Mouse (Mus musculus) lung, embryonic 14.5 days (tissue): Measurements from ENCODE around the gene Igdcc4. TPM values are rescaled to one million over a fixed set of nuclear protein-coding genes. Genes with fewer than 3 reads are reported as not detected.

ENCODE experiments used
- ATAC-seq: fragments of 200-750 bp; cut with Nextera tagmentation; 2 replicates; pipeline ENCODE4 v1.8.0; 2017; ENCODE audit warnings: mild to moderate bottlenecking, moderate TSS enrichment, moderate library complexity; ENCODE audit not compliant: insufficient read depth
- DNase-seq: peaks from one replicate; pipeline ENCODE4 v3.0.0-alpha.2; 2015
- H3K27ac ChIP-seq: fragments of 300-500 bp; sonication (generic); 2 replicates; pipeline ENCODE4 v1.5.1; 2014; ENCODE audit warnings: low read depth, mild to moderate bottlenecking, moderate library complexity
- H3K27me3 ChIP-seq: fragments of 300-500 bp; sonication (generic); 2 replicates; pipeline ENCODE4 v1.6.1; 2014; ENCODE audit warnings: low read length, control low read depth; ENCODE audit not compliant: insufficient read depth
- H3K36me3 ChIP-seq: fragments of 300-500 bp; sonication (generic); 2 replicates; pipeline ENCODE4 v1.6.1; 2014; ENCODE audit warnings: control low read depth; ENCODE audit not compliant: insufficient read depth
- H3K4me1 ChIP-seq: fragments of 300-500 bp; sonication (generic); 2 replicates; pipeline ENCODE4 v1.6.1; 2014; ENCODE audit warnings: antibody characterized with exemption, control low read depth; ENCODE audit not compliant: insufficient read depth
- H3K4me2 ChIP-seq: fragments of 300-500 bp; sonication (generic); 2 replicates; pipeline ENCODE4 v1.6.1; 2014; ENCODE audit warnings: mild to moderate bottlenecking
- H3K4me3 ChIP-seq: fragments of 300-500 bp; sonication (generic); 2 replicates; pipeline ENCODE4 v1.5.1; 2014; ENCODE audit warnings: low read depth, low read length
- H3K9ac ChIP-seq: fragments of 300-500 bp; sonication (generic); 2 replicates; pipeline ENCODE4 v1.6.1; 2014
- H3K9me3 ChIP-seq: fragments of 300-500 bp; sonication (generic); 2 replicates; pipeline ENCODE4 v1.6.1; 2016; ENCODE audit warnings: low read depth, low read length, control low read depth
- CTCF ChIP-seq: IDR thresholded peaks from 2 replicates; pipeline ENCODE4 v1.5.1; 2016; ENCODE audit warnings: antibody characterized with exemption, low read depth
- WGBS: fragments of 180-500 bp; shearing (Covaris S2); extraction: QIAGEN DNeasy Blood & Tissue Kit; methylation state at CpG from one replicate; pipeline ENCODE4 v1.1.7; 2014; 5-methylcytosine and 5-hydroxymethylcytosine counted together
- polyA plus RNA-seq: library from polyadenylated mRNA; unstranded; fragments of >200 nt; fragmentation: Nextera tagmentation; extraction: Ambion mirVana; gene quantifications from 2 replicates; pipeline ENCODE4 v1.2.1, GENCODE M21; 2014

Gene Igdcc4
- polyA plus RNA-seq, 1 experiment from 2014 or later, result 28.9 TPM

- Histone ChIP-seq H3K4me3 (no peak overlapping the region), H3K4me2 (no peak overlapping the region), H3K27ac (no peak overlapping the region), H3K9me3 (no peaks in the 10 kb centered on the region), H3K36me3 (no peaks in the 10 kb centered on the region), H3K27me3 (peaks cover 10% of the 10 kb centered on the region), H3K9ac (no peak overlapping the region), H3K4me1 (peaks cover 11% of the 10 kb centered on the region)
- no peak for DNase-seq
- 57% methylated on average over 6 of the region's 6 CpGs for WGBS
- TF ChIP-seq CTCF, result no peak
- ATAC-seq, result no peak
Measured at GRCm38 (mm10) chr9:65157631-65158030, 56.3 kb downstream of the Igdcc4 start.

- no peak for TF ChIP-seq CTCF
- ATAC-seq, result no peak
- peaks cover 23% of the 10 kb centered on the region for H3K27me3 ChIP-seq
Measured at GRCm38 (mm10) chr9:65161188-65161587, 59.9 kb downstream of the Igdcc4 start.

GRCm38 (mm10) chr9:65161881-65162280 is 60.6 kb downstream of the Igdcc4 start:
- ATAC-seq (no peak), DNase-seq (no peak)
- TF ChIP-seq CTCF, result no peak
- no peak overlapping the region for H3K4me2 ChIP-seq
- no peaks in the 10 kb centered on the region for H3K9me3 ChIP-seq
- whole genome bisulfite sequencing, result 40% methylated on average over 8 of the region's 8 CpGs
- no peak overlapping the region for H3K27ac ChIP-seq
- peak overlapping the region; percentile 45; the same call in 1 of the 2 replicates for H3K4me3 ChIP-seq
- H3K4me1 ChIP-seq, result peaks cover 1% of the 10 kb centered on the region
- no peaks in the 10 kb centered on the region for H3K36me3 ChIP-seq
- H3K9ac ChIP-seq, result no peak overlapping the region
- H3K27me3 ChIP-seq, result peaks cover 23% of the 10 kb centered on the region

More at GRCm38 (mm10) chr9:65161188-65161587, 59.9 kb downstream of the Igdcc4 start:
- DNase-seq, result no peak
- 51% methylated on average over 4 of the region's 4 CpGs for WGBS
- H3K27ac ChIP-seq, result no peak overlapping the region
- no peak overlapping the region for H3K4me3 ChIP-seq
- no peaks in the 10 kb centered on the region for H3K36me3 ChIP-seq
- no peak overlapping the region for H3K9ac ChIP-seq
- no peaks in the 10 kb centered on the region for H3K9me3 ChIP-seq
- H3K4me2 ChIP-seq, result no peak overlapping the region
- peaks cover 6% of the 10 kb centered on the region for H3K4me1 ChIP-seq

- no peak for TF ChIP-seq CTCF
- Histone ChIP-seq H3K9ac (peak overlapping the region; percentile 44), H3K9me3 (no peaks in the 10 kb centered on the region), H3K27me3 (peaks cover 23% of the 10 kb centered on the region), H3K4me1 (no peaks in the 10 kb centered on the region; the same call in 1 of the 2 replicates), H3K4me3 (peak overlapping the region; percentile 45), H3K4me2 (peak overlapping the region; percentile 80), H3K36me3 (no peaks in the 10 kb centered on the region), H3K27ac (no peak overlapping the region)
- ATAC-seq (peak; percentile 54; the same call in 1 of the 2 replicates), DNase-seq (peak; percentile 64)
- WGBS, result 1% methylated on average over 63 of the region's 69 CpGs
Measured at GRCm38 (mm10) chr9:65162711-65163639, 61.7 kb downstream of the Igdcc4 start.

GRCm38 (mm10) chr9:65164870-65165269 is 63.6 kb downstream of the Igdcc4 start:
- TF ChIP-seq CTCF, result peak; percentile 73
- WGBS, result 8% methylated on average over 1 of the region's 1 CpGs
- no peak overlapping the region for H3K4me3 ChIP-seq
- H3K4me1 ChIP-seq, result no peaks in the 10 kb centered on the region
- no peaks in the 10 kb centered on the region for H3K9me3 ChIP-seq
- H3K4me2 ChIP-seq, result no peak overlapping the region
- peak; percentile 67 for DNase-seq
- H3K9ac ChIP-seq, result no peak overlapping the region
- H3K27me3 ChIP-seq, result peaks cover 23% of the 10 kb centered on the region
- no peaks in the 10 kb centered on the region for H3K36me3 ChIP-seq
- H3K27ac ChIP-seq, result no peak overlapping the region
- ATAC-seq, result no peak

GRCm38 (mm10) chr9:65166386-65166785 is 65.1 kb downstream of the Igdcc4 start:
- H3K27ac ChIP-seq, result no peak overlapping the region
- H3K36me3 ChIP-seq, result no peaks in the 10 kb centered on the region
- H3K4me1 ChIP-seq, result no peaks in the 10 kb centered on the region
- no peak for TF ChIP-seq CTCF
- H3K4me2 ChIP-seq, result no peak overlapping the region
- H3K9me3 ChIP-seq, result no peaks in the 10 kb centered on the region
- H3K9ac ChIP-seq, result no peak overlapping the region
- DNase-seq, result no peak
- WGBS, result 41% methylated on average over 9 of the region's 9 CpGs
- H3K4me3 ChIP-seq, result no peak overlapping the region
- ATAC-seq, result no peak
- peaks cover 23% of the 10 kb centered on the region for H3K27me3 ChIP-seq

GRCm38 (mm10) chr9:65168534-65168933 is 67.2 kb downstream of the Igdcc4 start:
- DNase-seq (no peak), ATAC-seq (no peak)
- no peaks in the 10 kb centered on the region; the same call in 1 of the 2 replicates for H3K4me1 ChIP-seq
- no peak for TF ChIP-seq CTCF
- no peak overlapping the region for H3K4me2 ChIP-seq
- H3K27ac ChIP-seq, result no peak overlapping the region
- no peaks in the 10 kb centered on the region for H3K36me3 ChIP-seq
- no peak overlapping the region for H3K4me3 ChIP-seq
- no peaks in the 10 kb centered on the region for H3K9me3 ChIP-seq
- no peak overlapping the region for H3K9ac ChIP-seq
- WGBS, result 58% methylated on average over 6 of the region's 6 CpGs
- H3K27me3 ChIP-seq, result peaks cover 5% of the 10 kb centered on the region; the same call in 1 of the 2 replicates
